Mouse (Mus musculus): Measurements from ENCODE around the gene Dpp8.
"Not testable (repeated sequence)": the region's sequence is repeated elsewhere in the genome, so short reads cannot be mapped to it uniquely, and the experiment has no call there.

Dpp8 gene

DNA sequence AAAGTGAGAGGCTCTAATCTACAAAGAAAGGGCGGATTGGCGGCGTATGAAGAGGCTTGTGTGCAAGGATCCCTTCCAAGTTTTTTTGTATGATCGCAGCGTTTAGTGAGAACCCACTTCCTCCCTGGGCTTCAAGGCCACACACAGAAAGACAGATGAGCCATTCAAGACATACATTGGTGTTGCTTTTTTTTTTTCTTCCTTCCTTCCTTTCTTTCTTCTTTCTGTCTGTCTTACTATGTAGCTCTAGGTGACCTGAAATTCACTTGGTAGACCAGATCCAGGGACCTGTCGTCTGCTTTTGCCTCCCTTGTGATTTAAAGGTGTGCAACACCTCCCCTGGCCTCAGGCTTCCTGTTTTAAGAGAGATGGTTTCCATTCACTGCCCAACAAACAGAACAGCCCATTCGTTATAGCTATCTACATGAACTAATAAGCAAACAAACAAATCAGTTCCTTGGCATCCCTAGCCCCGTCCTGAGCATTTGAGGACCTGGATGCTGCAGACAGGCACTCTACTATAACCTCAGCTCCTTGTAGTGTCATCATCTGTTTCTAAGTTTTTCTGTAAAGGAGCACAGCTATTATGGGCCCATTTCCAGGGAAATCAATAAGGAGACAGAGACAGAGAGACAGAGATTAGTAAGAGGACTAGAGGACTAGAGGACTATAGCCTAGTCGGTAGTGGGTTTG is 10.2 kb upstream of the Dpp8 start:
- no peak for DNase-seq (ENCODE audit: low spot score in 2 of 2)

DNA sequence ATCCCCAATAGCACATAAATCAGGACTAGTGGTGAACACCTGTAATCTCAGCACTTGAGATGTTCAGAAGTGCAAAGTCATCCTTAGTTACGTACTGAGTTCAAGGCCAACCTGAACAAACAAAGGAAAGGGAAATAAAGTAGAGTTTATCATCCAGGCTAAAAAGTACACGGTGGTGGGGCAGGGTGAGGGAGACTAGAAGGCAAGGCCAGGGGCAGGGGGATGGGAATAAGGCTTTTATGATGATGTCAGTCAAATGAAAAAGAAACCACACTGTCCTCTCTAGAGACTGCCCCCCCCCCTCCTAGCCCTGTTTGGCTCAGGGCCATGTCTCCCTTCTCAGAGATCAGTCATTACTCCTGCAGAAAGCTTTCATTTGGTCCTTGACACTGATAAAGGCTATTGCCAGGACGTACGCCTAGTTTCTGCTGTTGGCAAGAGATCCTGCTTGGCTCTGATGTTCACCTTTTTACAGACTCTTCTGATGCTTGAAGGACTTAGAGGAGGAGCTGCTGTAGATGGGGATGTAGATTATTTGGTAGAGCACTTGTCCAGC is 9.6 kb upstream of the Dpp8 start:
- DNase-seq (ENCODE audit: low spot score in 2 of 2): no peak

DNA sequence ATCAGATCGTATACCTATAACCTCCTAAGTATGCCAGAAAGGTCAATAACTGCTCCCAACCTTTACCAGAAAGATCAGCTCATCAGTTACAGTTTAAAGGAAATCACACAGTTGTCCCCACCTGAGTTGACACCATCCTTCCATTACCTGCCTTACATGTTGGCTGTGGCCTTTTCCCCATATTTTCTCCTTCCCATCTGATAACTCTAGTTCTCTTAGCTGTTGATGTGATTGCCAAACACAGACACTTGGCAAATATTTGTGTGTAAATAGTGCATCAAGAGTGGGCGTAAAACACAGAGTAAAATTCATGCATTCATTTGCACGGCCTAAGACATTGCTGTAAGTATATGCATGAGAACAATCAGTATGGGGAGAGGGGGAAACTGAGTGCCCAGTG is 8.8 kb upstream of the Dpp8 start:
- DNase-seq (ENCODE audit: low spot score in 2 of 2): no peak

DNA sequence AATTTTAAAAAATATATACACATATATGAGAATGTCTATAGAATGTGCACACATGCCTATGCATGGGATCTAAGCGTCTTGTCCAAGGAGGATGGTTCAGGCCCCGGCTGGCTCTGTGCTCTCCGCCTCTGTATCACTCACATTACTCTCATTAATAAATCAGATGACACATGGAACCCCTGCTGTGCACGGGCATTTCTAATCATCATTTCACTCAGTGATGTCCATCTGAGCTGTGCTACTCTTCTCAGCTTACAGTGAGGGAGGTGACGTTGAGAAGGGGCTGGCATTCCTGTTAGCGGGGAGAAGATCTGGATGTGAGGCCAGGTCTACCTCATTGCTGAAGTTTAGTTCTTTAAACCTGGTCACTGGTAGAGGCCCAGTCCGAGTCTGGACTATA is 5.0 kb upstream of the Dpp8 start:
- no peak for DNase-seq (ENCODE audit: low spot score in 2 of 2)

DNA sequence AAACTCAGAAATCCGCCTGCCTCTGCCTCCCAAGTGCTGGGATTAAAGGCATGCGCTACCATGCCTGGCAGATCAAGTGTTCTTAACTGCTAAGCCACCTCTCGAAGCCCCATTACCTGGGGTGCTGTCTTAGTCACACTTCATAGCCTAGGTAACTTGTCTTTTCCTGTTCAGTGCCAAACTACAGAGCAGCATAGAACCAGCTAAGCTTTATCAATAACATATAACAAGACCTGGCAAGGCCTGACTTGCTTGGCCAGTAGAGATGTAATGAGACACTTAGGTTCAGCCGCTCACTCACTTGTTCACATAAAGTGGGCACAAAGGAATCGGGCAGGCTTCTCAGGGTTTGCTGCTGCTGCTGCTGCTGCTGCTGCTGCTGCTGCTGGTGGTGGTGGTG is 3.9 kb upstream of the Dpp8 start:
- no peak for DNase-seq (ENCODE audit: low spot score in 2 of 2)

DNA sequence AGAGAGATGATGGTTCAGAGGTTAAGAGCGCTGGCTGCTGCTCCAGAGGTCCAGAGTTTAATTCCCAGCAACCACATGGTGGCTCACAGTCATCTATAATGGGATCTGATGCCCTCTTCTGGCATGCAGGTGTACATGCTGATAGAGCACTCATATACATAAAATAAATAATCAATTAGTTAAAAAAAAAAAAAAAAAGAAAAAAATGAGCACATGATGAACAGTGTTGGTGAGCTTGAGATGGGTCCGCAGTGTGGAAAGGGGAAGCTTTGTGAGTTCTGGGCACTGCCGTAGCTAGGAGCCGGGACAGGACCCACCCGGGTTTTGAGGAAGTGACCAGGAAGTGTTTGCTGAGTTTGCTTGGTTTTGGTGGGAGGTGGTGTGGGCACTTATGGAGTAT is 859 bp upstream of the Dpp8 start:
- DNase-seq (ENCODE audit: low spot score in 2 of 2): peak in 1 of 2 experiments; percentile 44

DNA sequence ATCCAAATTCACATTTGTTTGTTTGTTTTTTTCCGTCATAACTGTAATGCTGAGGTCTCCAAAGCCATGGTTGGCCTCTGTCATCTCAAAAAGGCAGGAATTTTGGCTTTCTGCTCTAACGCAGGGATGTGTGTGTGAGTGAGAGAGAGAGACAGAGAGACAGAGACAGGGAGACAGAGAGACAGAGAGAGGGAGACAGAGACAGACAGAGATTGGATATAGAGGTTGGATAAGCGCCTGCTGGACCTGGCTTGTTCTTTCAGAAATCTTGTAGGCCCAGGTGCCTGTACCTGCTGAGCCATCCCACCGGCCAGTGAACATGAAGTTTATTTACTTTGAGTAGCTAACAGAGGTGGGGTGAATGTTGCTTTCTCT is 333 bp upstream of the Dpp8 start:
- no peak for DNase-seq (ENCODE audit: low spot score in 2 of 2)

DNA sequence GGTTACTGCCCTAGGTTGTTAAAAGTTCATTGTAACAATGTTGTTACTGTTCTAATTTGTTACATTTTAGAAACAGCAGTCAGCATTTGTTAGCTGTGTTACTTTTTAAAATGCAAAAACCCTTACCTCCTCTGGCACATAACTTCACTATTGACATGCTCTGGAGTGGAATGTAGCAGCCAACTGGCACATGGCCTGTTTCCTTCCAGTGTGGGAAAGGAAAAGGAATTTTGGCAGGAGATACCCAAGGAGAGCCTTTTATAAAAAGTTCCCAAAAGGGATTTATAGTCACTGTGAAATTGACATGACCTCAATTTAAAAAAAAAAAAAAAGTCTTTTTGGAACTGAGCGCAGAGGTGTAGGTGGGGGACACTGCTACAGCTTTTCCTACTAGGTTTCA is 4.2 kb downstream of the Dpp8 start:
- DNase-seq (ENCODE audit: low spot score in 2 of 2): peak; percentile 66 to 68

DNA sequence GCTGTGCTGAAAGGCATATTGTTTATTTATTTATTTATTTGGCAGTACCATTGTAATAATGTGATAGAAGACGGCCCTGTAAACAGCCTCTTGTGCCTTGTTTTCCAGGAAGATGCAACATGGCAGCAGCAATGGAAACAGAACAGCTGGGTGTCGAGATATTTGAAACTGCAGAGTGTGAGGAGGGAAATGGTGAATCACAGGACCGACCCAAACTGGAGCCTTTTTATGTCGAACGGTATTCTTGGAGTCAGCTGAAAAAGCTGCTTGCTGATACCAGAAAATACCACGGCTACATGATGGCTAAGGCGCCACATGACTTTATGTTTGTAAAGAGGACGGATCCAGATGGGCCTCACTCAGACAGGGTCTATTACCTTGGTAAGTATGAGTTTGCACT is 4.6 kb downstream of the Dpp8 start:
- no peak for DNase-seq (ENCODE audit: low spot score in 2 of 2)

DNA sequence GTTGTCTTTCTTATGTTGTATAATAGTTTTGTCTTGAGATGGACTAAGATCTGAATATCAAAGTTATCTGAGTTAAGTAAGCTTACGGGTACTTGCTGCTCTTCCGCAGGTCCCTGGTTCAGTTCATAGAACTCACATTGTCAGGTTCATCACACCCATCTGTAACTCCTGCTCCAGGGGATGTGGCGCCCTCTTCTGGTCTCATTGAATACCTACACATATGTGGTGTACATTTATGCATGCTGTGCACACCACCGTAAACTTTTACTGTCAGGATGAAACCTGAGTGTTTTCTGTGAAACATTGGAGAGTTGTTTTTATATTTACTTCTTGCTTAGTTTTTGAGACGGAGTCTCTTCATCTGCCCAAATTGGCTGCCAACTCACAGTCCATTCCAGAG is 9.2 kb downstream of the Dpp8 start:
- no peak for DNase-seq (ENCODE audit: low spot score in 2 of 2)

DNA sequence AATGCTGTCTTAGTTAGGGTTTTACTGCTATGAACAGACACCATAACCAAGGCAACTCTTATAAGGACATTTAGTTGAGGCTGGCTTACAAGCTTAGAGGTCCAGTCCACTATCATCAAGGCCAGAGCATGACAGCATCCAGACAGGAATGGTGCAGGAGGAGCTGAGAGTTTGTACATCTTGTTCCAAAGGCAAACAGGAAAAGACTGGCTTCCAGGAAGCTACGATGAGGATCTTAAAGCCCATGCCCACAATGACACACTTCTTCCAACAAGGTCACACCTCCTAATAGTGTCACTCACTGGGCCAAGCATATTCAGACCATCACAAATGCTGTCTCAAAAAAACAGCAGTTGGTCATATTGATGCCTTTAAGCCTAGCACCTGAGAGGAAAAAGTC is 14.8 kb downstream of the Dpp8 start:
- no peak for DNase-seq (ENCODE audit: low spot score in 2 of 2)

DNA sequence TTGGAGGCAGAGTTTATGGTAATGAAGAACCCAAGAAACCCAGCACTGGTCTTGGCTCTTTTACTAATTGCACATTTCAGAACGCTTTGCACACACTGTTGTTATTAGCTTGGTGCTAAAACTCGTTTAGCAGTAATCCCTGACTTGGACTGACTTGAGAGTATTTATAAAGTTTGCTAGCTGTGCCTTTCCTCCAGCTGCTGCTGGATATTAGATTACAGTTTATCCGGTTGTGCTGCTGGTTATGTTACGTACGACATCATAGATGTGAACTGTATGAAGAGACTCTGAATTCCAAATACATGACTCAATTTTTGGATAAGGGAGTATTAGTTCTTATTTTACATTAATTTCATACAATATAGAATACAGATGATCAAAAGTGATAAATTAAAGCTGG is 17.2 kb downstream of the Dpp8 start:
- DNase-seq (ENCODE audit: low spot score in 2 of 2): no peak

DNA sequence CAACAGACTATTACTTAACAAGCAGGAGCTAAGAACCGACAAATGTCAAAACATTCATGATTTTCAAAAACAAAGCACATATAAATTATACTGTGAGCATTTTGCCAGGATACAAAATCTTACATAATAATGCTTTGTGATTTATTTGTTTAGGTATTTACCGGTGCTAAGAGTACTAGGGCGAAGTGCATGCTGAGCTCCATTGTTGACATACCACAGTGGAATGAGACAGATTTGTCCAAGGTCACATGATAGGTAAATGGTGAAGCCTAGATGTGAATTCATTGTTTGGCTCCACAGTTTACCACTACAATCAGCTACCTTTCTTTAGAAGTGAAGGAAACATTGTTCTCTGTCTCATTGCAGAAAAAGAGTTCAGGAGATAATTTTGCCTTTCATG is 18.8 kb downstream of the Dpp8 start:
- no peak for DNase-seq (ENCODE audit: low spot score in 2 of 2)

DNA sequence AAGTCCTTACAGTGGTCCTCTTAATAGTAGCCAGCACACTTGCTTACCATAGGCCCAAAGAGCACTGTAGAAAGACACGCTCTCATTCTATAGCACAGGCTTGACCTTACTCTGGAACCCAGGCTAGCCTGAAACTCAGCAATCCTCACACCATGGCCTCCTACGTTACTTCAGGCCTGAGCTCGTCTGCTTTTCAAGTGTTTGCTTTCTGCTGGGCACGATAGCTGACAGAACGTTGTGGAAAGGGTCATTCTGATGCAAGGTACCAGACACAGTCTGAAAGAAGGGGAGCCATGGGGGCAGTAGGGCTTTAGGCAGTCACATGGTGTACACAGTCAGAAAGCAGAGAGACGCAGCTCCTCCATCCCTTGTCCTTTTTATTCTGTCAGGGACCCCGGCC is 32.0 kb downstream of the Dpp8 start:
- DNase-seq (ENCODE audit: low spot score in 2 of 2): no peak

DNA sequence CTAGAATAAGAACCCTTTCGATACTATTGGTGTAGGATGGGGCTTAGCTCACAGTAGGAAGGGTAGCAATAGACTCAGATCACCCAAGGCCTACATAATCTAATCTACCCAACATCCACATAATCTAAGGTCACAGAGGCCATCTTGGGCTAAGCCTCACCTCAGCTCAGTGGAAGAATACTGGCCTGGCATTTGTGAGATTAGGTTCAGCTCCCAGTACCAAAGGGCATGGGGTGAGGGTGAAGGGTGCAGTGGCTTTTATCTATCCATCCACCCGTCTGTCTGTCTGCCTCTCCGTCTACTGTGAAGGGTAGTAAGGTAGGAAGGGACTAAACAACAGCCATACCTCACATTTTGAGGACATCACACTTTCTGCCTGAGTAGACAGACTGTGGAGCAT is 38.4 kb downstream of the Dpp8 start:
- no peak for DNase-seq (ENCODE audit: low spot score in 2 of 2)

DNA sequence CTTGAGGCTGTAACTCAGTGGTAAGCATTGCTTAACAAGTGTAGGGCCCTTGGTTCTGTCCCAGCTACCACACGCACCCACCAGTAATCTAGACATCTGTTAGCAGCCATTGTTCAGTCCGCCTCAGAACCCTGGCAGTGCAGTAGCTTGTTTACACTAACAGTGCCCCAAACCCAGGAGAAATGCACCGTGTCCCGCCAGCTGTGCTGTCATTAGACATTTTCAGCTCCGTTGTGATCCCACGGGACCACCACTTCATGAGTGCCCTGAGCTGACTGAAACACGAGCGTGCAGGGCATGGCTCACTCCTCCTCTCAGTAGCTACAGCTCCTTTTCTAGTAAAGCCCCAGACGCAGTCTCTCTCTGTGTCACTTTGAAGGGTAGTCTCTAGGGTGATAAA is 41.3 kb downstream of the Dpp8 start:
- DNase-seq (ENCODE audit: low spot score in 2 of 2): no peak

DNA sequence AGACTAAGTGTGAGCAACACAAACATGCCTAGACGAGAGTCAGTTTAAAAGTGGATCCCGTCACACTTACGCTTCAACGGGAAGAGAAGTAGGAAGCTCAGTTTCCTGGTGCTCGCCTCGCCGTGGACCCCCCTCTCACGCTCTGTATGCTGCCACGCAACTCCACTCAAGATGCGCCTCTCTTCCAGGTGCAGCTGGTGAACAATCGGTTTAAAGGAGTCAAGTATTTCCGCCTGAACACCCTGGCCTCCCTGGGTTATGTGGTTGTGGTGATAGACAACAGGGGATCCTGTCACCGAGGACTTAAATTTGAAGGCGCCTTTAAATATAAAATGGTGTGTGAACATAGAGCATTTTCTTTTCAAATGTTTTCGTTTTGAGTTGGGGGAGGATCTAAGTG is 42.0 kb downstream of the Dpp8 start:
- no peak for DNase-seq (ENCODE audit: low spot score in 2 of 2)

DNA sequence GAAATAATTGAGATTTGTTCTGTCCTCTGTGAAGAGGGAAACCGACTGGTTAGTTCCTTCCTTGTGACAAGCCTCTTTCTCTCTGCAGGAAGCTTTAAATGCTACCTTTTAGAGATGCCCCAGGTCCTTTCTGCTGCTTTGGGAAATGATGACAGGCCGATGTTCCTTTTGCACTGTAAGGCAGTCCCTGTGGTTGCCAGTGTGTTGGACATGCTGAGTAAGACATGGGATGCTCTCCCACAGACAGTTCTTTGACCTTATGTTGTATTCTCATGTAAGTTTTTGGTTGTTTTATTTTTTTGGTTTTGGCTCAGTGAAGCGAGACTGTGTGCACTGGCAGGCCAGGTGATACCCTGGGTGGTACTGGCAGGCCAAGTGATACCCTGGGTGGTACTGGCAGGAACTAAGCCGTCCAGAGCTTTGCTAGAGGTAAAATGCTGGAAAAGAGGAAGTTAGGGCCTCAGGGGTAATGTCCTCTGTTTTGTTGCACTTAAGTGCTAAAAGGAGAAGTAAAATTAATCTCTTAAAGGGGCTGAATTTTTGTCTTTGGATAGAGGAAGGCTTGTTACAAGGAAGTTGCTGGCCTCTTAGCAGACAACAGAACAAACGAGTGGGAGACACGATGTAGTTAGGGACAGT is 42.8 kb downstream of the Dpp8 start:
- DNase-seq (ENCODE audit: low spot score in 2 of 2): no peak

DNA sequence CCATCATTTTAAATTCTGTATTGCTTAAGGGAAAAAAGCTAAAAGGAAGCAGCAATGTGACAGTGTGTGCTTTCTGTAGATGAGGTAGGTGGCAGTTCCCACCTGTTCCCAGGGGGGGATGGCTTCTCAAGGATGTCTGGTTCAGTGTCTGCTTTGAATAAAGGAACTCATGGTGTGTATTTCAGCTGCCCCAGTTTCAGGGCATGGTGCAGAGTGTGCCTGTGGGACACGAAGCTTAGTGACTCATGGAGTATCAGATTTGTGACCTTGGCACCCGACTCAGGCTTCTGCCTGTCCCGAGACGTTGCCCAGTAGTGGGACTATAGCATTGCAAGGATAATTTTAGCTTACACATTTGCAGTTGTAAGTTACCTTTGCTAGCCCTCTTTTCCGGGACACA is 45.3 kb downstream of the Dpp8 start:
- no peak for DNase-seq (ENCODE audit: low spot score in 2 of 2)

DNA sequence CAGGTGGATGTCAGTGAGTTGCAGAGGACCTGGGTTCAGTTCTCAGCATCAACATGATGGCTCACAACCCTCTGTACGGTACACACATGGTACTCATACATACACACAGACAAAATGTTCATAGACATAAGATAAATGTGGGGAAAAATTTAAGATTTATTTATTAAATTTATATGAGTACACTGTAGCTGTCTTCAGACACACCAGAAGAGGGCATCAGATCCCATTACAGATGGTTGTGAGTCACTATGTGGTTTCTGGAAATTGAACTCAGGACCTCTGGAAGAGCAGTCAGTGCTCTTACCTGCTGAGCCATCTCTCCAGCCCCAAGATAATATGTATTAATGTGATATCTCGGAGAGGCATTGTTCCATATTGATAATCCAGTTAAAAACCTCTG is 47.9 kb downstream of the Dpp8 start:
- DNase-seq (ENCODE audit: low spot score in 2 of 2): not testable (repeated sequence)

DNA sequence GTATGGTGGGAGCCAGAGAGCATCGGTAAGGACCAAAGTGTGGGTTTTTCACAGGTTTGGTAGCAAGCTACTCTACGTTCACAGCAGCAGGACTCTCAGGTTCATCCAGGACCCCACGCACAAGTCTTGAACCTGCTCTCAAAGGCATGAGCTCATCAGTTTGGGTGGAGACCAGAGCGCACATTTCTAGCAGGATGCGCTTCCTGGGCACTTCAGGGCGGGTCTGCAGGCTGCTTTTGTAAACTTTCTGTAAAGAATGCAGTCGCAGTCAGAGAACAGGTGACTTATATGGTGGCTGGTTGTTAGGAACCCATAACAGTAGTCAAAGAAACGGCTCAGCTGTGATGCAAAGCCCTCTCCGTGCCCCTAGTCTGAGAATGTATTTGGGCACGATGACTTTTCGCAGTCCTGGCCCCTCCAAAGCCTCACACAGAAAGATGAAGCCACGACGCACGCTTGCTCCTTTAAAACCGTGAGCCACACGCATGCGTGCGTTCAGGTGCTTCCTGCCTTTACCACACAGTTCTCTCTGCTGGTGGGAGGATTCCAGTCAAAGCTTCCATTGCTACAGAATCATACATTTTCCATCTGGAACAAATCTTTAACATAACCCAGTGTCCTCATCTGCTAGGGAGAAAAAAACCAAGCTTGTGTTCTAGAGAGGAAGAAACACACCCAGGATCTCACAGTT is 51.0 kb downstream of the Dpp8 start:
- no peak for DNase-seq (ENCODE audit: low spot score in 2 of 2)

DNA sequence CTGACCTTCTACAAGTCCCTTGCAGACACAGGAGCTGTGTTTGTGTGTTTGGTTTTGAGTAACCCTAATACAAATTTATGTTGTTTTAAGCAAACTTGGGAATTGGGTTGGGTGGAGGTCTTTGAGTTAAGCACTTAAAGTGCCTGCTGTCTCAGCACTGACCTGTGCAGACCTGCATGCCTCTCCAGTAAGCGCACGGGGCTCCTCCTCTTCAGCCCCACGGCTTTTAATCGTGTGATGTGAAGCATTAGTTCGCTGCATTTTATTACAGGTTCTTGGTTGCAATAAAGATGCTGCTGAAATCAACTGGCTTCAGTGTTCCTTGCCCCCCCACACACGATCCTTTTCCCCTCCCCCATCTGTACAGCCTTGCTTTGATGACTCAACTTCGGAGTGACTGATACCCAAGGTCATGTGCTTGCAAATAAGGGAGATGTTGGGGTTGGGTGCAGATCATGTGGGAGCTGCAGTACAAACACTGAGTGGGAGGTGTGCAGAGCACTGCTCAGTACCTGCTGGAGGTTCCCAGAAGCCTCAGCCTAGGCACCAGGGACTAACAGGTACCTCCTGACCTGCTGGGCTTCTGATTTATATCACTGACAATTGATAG is 52.1 kb downstream of the Dpp8 start:
- DNase-seq (ENCODE audit: low spot score in 2 of 2): no peak

DNA sequence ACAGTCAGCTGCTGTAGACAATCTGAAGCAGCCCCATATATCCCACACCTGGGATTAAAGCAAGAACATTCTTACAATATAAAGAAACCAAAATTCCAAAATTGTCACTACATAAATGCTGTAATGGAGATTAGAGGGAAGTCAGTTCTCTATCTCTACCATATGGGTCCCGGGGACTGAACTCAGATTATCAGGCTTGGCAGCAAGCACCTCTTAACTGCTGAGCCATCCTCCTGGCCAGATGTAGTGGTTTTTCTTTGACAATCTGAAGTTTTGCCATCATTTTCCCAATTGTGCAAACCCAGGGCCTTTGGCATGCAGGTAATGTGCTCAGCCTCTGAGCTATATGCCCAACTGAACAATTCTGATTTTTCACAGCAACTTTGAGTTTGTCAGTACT is 53.1 kb downstream of the Dpp8 start:
- no peak for DNase-seq (ENCODE audit: low spot score in 2 of 2)

Measured in right cerebral cortex, postnatal 10 days (tissue).